Mouse (Mus musculus) urinary bladder, postnatal 14 days (tissue): ENCODE measurements around the gene C130050O18Rik.
"Not testable (repeated sequence)": the region's sequence is repeated elsewhere in the genome, so short reads cannot be mapped to it uniquely, and the experiment has no call there.

ENCODE experiments used
- DNase-seq: peaks from one replicate; pipeline ENCODE4 v3.0.0; 2021; ENCODE audit warnings: low spot score

C130050O18Rik gene

DNA sequence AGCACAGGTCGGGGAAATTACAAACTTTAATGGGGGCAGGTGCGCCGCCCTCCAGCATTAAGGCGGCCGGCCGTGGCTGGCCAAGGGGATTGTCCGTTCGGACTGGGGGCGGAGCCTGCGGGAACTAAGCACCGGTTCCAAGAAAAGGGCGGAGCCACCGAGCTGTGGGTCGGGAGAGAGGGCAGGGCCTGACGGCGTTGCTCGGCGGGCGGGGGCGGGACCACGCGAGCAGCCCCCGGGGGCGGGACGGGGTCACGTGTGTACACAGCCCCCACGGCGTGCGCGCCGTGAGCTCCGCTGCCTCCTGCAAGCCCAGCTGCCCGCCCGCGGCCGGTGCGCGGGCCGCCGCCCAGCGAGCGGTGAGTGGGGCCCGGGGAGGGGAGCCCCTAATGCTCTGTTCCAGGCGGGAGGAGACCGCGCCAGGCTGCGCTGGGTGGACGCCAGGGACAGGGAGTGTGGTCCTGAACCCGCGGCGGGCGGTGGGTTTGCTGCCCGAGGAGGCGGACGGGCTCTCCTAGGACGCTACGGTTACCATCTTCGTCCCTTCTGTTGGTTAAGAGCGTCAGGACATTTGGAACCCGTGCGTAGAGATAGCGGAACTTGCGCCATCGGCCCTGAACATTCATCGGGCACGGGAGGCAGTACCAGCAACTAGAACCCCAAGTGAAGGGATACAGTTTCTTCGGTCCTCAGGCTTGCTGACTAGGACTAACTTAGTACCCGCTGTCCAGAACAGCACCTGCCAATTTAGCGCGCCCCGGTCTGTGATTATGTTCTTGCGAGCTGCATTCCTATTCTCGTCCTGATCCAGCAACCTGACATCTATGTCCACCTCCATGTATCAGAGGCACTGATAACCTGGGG is 24.5 kb upstream of the C130050O18Rik start:
- peak; percentile 96 for DNase-seq

DNA sequence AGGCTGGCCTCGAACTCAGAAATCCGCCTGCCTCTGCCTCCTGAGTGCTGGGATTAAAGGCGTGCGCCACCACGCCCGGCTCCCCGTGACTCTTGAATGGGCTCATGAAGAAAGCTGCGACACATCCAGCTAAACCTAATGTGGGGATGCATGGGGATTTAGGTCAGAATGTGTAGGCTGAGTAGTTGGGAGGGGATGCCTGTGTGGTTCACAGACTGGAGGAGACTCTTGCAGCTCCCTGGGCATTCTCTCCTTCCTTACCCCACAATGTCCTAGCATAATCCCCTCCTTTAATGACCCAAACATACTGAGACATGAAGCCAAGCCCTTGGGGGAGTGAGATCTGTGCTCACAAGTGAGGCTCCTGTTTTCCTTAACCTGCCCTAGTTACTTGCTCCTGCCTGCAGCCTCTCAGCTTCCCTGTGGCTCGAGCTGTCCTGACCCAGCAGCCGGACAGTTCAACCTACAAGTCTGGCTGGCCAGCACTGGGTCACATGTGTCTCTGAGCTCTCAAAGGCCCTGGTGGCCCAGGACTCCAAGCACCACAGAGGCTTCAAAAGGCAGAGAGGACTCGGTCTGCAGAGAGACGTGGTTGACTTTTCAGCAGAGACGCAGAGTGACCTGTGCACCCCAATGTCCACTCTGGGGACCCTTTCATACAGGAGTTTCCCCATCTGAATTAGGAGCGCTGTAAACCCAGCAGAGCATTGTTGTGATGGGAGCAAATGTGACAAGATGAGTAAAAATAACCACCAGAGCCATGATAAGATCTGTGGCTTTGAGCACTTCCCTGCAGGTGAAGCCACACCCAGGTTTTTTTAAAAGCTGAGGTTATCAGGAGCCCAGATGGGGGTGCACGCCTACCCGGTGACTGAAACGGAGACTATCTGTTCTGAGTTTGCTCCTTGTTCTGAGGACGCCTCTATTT is 23.2 kb upstream of the C130050O18Rik start:
- peak; percentile 37 for DNase-seq

GRCm38 (mm10) chr5:139382760-139383159 is 22.3 kb upstream of the C130050O18Rik start:
- peak; percentile 41 for DNase-seq

- no peak for DNase-seq
Observed at GRCm38 (mm10) chr5:139383234-139383633, 21.8 kb upstream of the C130050O18Rik start.

GRCm38 (mm10) chr5:139384531-139384930 is 20.5 kb upstream of the C130050O18Rik start:
- no peak for DNase-seq

GRCm38 (mm10) chr5:139386047-139386446 is 19.0 kb upstream of the C130050O18Rik start:
- no peak for DNase-seq

- no peak for DNase-seq
Observed at GRCm38 (mm10) chr5:139387329-139388194, 17.5 kb upstream of the C130050O18Rik start.

DNA sequence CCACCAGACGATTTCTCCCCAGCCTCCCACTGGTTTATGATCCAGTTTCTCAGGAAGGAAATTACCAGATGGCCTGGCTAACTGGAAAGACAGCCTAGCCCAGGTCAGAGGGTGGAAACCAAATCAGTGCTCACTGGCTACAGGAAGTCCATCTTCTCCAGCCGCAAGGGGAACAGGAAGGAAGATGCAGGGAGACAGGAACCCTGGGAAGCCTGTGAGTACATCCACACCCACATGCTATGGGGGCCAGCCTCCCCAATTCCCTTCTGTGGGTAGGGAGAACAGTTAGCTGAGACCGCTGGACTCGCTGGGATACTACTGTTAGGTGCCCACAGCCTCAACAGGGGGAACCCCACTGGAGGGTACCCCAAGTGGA is 16.9 kb upstream of the C130050O18Rik start:
- no peak for DNase-seq

DNA sequence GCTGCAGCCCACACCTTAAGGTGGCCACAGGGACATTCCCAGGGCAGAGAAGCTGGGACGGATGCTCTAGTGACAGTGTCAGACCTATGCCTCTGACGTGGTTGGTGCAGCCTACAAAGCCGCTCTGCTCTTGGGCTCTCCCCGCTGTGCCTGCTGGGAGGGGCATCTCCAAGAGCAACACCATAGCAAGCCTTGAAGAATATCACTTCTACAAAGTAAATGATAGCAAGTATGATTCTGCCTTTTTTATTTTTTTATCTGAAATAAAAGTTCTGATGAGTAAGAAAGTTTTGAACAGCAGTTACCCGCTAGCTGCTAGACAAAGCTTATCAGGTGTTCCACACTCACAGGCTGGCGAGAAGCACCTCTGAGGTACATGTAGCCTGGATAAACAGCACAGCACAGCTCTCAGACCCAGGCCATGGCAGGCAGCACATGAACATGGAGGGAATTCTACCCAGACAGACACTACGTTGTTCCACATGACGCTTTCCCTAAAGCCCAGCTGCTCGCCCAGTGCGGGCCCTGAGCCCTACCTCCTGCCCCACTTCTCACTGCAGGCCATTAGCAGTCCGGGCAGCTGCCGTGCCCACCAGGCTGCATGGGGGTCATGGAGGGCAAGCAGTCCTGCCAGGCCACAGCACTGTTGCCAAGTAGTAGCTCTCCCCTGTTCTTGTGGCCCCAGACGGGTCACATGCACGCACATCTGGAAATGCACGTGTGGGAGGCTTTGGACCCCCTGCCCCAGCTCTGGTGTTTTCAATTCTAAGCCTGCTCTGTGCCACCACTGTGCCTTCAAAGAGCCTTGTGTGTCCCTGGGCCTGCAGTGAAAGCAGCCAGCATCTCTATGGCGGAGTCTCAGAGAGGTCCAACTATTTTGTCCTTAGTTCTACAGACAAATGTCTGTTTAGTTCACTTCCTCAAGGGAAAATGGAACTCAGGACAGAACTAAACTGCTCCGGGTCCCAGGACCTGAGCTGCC is 16.1 kb upstream of the C130050O18Rik start:
- DNase-seq = no peak

DNA sequence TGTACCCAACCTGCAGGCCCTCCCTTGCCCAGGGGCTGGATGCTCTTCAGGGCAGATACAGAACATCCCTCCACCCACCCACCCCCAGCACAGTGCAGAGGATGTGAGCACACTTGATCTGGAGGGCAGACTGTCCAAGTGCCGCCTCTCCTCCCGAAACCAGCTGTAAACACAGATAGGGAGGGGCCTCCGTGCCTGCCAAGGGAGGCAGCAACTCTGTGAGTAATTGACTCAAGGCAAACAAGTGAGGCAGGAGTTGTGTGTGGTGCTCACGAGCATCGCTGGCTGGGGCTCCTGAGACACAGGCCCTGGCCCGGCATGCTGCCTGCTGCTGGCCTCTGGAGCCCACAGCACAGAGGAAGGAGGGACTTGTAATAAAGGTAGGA is 15.4 kb upstream of the C130050O18Rik start:
- DNase-seq = peak; percentile 82

DNA sequence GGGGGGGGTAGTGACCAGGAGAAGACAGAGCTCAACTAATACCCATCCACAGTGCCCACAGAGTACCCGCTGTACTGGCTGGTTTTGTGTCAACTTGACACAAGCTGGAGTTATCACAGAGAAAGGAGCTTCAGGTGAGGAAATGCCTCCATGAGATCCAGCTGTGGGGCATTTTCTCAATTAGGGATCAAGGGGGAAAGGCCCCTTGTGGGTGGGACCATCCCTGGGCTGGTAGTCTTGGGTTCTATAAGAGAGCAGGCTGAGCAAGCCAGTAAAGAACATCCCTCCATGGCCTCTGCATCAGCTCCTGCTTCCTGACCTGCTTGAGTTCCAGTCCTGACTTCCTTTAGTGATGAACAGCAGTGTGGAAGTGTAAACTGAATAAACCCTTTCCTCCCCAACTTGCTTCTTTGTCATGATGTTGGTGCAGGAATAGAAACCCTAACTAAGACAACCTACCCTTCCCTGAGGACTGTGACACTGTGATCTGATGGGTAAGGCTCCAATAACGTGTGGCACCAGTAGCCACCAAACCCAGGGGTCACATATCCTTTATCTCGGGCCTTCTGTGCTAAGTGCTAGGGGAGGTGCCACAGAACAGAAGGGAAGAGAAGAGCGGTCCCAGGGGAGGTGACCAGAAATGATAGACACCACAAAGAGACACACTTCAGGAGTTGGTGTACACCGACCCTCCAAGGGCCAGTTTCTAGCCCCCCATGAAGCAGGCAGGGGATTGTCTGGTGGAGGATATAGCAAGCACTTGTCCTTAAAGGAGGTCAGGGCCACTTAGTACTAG is 14.6 kb upstream of the C130050O18Rik start:
- not testable (repeated sequence) for DNase-seq

GRCm38 (mm10) chr5:139391309-139391990 is 13.6 kb upstream of the C130050O18Rik start:
- DNase-seq = no peak

DNA sequence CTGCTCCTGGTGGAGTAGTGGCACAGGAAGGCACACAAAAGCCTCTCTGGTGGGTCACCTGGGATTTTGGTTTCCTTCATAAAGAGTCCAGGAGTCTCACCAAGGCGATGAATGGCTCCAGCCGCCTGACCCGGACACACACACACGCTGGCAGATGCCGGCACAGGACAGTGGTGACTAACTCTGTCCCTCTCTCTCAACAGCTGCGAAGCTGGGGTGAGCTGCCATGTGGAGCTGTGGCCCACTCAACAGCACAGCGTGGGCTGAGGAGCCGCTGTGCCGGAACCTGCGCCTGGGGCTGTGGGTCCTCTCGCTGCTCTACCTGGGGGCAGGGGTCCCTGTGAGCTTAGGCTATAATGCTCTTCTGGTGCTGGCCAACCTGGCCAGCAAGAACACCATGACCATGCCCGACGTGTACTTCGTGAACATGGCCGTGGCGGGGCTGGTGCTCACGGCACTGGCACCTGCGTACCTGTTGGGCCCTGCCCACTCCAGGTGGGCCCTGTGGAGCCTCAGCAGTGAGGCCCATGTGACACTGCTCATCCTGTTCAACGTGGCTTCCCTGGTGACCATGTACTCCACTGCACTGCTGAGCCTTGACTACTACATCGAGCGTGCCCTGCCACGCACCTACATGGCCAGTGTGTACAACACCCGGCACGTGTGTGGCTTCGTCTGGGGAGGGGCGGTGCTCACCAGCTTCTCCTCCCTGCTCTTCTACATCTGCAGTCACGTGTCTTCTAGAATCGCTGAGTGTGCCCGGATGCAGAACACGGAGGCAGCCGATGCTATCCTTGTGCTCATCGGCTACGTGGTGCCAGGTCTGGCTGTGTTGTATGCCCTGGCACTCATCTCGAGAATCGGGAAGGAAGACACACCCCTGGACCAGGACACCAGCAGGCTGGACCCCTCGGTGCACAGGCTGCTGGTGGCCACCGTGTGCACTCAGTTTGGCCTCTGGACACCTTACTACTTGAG is 12.6 kb upstream of the C130050O18Rik start:
- DNase-seq = no peak

DNA sequence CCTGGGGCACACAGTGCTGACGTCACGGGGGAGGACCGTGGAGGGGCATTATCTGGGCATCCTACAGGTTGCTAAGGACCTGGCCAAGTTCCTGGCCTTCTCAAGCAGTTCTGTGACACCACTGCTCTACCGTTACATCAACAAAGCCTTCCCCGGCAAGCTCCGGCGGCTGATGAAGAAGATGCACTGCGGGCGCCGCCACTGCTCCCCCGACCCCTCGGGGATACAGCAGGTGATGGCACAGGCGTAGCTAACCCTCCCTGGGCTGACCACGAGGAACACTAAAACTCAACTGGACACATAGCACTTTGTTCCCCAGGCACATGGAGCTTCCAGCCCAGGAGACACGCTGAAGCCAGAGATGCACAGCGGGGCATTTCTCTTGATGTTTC is 11.9 kb upstream of the C130050O18Rik start:
- DNase-seq = no peak

DNA sequence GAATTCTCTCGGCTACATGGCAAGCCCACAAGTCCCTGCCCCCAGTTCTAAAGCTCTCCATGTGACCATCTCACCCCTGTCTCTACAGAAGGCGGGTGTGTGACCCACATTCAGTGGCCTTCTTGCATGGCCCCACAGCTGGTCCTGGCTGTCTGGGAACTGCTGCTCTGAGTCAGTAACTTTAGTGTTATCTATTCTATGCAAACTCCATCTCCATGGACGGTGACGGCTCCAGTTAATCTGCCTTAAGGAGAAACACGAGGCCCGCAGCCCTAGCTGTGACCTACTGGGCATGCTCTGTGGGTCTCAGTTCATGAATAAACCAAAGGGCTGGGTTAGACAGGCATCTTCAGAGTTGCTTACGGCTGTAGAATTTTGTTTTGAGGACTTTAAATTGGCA is 10.7 kb upstream of the C130050O18Rik start:
- DNase-seq = no peak

DNA sequence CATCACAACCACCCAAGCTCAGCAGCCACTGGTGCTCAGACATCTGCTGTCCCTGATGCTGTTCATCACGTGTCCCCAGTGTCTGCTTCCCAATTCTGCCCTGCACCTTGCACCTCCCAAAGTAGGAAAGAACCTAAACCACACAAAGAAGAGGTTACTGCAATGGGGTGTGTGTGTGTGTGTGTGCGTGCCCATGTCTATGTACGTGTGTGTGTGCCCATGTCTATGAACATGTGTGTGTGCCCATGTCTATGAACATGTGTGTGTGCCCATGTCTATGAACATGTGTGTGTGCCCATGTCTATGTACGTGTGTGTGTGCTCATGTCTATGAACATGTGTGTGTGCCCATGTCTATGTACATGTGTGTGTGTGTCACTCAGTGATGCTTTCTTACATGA is 9.6 kb upstream of the C130050O18Rik start:
- no peak for DNase-seq

- no peak for DNase-seq
Observed at GRCm38 (mm10) chr5:139397359-139397916, 7.6 kb upstream of the C130050O18Rik start.
